Mouse (Mus musculus) telencephalon, adult 2 months (tissue): ENCODE results near the gene Pacs2.

ENCODE experiments used
- DNase-seq: peaks from one replicate; pipeline ENCODE4 v3.0.0-alpha.2; 2011; ENCODE audit warnings: low read depth, low spot score

Gene Pacs2

DNA sequence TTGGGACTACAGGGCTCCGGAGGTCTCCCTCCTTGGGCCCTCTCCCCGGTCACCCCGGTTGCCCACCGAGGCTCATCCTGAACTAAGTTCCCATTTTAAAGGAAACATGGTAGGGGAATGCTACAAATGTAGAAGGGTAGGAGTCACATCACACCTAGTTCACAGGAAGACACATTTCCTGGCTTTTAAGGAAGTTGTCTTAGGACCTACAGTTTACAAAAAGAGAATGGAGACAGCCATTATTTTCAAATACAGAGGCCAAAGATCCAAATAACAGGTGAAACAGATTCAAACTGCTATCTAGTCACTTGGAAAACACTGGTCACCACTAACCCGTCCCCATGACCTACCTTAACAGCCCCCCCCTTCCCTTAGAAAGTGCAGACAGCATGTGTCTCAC is 1.9 kb upstream of the Pacs2 start:
- no peak for DNase-seq

DNA sequence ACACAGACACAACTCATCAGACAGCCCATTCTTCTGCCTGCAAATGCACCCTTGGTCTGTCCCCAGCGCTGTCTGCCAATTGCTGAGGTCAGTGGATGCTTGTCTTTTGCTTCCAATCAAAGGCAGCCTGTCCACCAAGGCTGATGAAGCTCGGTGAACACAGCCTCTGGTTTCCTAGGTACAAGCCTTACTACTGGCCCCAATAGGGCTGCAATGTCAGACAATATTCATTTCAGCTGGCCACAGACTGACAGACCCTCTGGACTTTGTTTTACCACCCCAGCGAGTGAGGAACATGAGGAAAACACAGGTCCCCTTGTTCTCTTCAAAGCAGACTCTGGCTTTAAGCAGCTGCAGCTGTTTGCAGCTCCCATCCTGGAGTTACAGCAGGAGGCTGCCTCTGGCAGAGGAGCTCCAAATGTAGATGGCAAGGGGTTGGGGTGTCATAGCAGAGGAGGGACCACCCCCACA is 1.3 kb upstream of the Pacs2 start:
- peak; percentile 87 for DNase-seq

DNA sequence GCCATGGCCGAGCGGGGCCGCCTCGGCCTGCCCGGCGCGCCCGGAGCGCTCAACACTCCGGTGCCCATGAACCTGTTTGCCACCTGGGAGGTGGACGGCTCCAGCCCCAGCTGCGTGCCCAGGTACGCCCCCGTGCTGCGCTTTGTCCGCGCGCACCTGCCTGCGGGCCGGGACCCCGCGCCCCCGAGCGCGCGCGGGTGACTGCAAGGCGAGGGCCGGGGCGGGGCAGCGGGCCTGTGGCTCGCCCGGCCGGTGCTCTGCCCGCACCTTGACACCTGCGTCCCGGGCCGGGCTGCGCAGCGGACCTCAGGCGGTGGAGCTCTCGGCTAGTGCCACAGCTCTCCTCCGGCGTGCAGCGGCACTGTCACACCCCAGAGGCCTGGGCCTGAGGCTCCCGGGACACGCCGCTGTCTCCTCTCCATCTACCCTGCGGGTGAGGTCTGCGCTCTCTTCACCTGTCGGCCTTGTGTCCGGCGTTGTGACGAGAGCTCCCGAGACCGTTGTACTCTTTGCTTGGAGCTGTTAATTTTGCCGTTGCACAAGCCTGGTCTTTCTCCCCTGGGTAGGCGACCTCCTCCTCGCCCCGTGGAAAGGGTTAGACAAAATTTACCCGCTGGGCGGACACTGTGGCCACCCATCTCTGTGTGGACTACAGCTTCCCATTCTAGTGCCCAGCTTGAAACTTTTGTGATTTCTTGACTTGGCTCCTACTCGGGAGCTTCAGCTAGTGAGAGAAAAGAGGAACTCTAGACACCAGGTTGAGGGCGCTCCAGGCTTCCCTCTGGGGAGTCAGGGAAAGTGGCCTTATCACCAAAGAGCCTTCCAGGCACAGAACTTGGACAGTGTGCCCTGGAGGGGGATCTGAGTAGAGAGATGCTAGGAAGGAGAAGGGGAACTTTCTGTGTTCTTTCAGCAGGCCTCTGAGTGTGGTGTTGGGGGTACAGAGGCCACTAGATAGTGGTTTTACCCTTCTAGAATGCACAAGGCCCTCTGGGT is 551 bp downstream of the Pacs2 start:
- DNase-seq, result no peak

DNA sequence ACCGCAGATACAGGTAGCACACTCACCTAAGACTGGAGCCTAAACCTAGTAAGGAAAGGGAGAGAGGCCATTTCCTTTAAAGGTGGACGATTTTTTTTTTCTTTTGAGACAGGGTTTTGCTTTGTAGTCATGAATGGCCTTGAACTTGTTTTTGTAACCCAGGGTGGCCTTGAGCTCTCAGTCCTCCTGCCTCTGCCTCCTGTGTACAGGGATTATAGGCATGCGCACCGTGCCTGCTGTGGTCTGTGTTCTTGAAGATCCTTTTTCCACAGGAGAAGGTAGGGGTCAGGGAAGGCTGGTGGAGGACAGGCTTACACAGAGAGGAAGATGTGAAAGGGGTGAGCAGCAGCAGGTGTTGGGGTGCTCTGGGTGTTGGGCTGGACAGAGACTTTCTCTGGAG is 1.6 kb downstream of the Pacs2 start:
- no peak for DNase-seq

DNA sequence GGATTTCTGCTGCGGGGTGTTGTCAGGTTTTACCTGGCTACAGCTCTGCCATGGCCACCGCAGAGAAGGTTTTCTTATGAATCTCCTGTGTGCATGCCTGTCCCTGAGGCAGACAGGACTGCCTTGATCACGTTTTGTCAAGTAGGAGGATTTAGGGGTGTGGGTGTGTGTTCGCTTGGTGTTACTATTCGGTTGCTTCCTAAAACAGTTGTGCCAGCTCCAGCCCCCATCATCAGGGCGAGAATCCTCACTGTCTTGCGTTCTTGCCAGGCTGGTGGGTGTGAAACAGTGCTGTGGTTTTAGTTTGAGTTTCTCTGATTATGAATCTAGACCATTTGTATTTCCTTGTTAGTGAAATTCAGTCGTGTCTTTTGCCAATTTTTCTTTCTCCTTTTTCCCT is 2.7 kb downstream of the Pacs2 start:
- peak; percentile 91 for DNase-seq

DNA sequence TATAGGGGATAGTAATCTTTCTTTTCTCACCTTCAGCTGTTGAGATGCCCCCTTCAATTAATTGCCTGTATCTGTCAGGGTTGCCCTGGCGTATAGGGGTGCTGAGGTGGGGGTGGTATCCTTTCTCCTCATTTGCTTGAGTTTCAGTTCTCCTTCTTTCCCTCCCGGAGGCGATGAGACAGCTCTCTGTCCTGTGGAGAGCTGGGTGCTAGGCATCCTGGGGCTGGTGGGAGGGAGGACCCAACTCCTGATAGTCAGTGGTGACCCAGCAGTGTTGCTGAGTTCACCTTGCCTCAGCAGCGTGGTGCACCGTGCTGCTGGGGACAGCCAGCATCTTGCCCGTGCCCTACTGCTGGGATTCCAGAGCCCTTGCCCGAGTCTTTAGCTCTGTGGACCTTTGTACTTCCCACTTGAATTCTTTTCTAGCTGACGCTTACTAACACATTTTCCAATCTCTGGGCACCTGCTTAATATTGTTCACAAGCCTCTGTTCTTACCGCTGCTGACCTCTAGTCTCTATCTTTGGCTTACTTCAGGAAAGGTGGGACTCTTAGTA is 3.2 kb downstream of the Pacs2 start:
- DNase-seq, result no peak

DNA sequence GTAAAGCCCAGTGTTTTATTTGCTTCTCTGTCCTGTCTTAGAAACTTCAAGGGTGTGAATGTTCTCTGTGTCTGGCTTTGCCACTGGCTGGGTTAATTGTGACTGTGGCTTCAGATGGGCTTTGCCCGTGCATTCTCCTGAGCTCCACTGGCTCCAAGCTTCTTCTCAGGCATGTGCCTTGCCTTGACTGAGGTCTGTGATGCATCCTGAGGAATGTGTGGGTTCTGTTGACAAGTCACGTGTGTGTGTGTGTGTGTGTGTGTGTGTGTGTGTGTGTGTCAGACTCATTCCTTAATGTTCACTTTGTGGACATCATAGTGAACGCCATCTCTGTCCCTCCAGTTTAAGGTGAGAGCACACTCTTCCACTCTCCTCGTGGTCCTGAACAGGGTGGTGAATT is 4.5 kb downstream of the Pacs2 start:
- no peak for DNase-seq

DNA sequence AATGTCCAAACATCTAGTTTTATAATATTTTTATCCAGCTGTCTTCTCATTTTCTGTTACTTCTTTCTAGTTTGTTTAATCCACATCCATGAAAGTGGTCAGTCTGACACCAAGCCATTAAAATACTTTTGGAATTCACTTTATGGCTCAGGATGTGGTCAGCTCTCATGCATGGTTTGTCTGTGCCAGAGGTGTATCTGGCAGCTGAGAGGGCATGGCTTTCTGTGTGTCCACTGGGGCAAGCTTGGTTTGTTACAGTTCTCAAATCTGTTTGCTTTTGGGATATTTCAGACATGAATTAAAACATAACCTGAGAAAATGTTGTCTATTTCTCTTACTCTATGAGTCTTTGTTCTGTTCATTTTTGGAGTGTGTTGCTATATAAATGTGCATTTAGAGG is 7.2 kb downstream of the Pacs2 start:
- DNase-seq, result no peak

DNA sequence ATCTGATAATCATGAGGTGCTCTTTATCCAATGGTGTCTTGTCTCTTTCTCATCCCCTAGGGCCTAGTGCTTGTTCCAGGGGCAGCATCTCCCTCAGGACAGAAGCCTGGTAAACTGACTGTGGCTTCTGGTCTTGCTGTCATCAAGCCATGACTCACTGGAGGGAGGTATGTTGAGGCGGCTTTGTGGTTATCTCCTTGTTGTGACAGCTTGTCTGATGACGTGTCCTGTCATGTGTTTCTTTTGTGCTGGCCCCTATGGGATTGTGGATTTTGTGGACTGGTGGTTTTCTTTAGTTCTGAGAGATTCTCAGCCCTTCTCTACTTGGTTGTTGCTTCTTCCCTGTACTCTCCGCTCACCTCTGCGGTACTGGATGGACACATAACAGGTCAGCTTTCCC is 8.8 kb downstream of the Pacs2 start:
- DNase-seq, result no peak

DNA sequence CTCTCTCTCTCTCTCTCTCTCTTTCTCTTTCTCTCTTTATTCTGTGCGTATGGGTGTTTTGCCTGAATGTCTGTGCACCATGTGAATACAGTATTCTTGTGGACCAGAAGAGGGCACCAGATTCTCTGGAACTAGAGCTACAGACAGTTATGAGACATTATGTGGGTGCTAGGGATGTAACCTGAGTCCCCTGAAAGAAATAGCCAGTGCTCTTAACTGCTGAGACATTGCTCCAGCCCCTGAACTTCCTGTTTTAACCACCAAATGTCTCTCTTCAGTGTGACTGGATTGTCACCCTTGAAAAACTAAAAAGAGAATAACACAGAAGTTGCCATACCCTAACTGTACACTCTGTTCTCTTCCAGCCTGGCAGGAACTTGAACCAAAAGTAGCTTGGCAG is 12.2 kb downstream of the Pacs2 start:
- no peak for DNase-seq

DNA sequence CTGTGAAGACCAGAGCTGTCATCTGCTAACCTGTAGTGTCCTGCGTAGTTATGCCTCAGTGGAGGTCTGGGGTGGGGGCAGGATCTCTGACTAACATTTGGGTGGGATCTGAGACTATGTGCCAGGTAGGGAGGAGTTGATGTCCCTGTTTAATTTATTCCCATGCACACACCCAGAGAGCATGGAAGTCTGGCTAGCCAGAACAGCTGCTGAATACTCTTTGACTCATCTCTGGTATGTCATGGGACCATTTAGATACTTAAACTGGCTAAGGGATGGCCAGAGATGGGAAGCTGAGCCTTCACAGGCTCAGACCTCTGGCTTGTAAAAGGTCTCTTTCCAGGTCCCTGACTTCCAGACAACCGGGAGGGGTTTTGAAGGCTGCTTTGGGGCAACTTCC is 13.2 kb downstream of the Pacs2 start:
- no peak for DNase-seq

DNA sequence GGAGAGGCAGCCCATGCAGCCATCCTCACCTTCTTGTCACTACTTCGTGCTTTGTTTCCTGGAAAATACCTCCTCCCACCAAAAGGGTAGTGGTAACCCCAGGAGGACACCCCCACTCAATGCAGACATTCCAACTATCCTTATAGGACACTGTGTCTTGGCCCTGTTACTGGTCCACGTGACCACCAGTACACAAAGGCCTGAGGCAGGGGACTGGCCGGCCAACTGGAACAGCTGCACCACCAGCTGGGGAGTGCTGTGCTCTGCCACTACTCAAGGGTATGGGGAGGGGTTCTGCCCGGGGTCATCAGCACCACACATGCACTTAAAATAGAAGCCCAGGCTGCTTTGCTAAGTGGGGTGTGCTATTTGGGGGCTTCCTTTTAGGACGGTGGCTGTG is 13.8 kb downstream of the Pacs2 start:
- DNase-seq, result no peak

DNA sequence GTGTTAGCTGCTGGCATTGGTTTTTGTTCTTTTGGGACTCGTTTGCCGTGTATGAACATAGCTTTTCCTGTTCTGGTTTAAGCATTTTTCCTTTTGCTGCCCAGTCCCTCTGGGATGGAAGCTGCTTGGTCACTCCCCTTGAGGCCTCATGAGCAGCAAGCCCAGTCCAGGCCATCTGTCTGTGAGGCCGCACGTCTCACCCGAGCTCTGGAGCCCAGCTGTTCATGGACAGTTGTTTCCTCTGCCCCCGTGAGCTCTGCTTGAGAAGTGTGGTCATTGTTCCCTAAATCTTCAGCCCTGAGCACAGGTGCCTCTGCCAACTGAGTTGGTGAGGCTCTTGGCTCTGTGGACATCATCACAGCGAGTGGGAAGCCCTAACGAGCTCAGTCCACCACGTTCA is 14.6 kb downstream of the Pacs2 start:
- DNase-seq, result no peak

DNA sequence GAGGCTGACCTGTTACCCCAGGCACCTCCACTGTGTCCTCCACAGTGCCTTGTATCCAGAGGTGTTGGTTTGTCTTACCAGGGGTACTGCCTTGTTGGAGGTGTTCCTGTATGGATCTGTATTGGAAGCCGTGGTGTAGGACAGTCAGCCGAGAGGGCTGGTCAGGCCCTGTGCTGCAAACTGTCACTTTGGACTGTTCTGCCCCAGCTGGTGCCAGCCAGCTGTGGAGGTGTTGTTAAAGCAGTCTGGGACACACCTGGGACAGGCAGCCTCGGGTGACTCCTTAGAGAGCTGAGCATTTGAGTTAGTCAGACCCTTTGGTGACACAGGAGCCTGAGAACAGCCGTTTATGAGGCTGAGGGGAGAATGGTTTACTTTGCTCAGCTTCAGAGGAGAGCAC is 15.7 kb downstream of the Pacs2 start:
- DNase-seq, result no peak

DNA sequence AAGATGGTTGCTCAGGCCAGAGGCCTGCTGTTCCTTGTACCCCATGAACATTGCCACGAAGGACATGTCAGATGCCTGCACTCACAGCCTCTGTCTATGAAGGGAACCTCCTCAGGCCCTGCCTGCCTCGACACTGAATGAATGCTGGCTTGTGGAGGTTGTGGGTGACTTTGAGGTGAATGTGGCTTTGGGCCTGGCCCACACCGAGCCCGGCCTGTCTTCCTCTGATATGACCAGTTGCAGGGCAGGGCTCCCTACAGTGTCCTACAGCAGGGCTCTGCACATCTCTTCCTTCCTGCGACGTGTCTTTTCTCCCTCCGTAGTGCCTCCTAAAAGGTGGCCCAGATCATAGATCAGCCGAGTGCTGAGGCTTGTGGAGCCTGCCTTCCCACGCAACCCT is 16.7 kb downstream of the Pacs2 start:
- DNase-seq, result no peak

DNA sequence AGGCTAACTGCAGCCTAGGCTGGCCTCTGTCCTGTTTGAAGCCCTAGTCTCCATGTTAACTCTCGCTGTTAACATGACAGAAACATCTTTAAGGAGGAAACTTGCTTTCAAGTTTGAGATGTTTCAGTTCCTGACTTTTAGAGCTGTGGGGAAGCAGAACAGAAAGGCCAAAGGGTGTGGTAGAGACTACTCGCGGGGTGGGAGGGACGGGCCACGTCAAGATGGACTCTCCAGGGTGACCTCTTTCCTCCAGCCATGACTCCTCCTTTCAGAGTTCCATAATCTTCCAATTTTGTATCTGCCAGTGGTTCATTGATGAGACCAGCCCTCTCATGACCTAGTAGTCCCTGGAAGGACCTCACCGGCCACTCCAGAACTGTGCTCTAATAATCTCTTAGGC is 17.1 kb downstream of the Pacs2 start:
- DNase-seq, result no peak

DNA sequence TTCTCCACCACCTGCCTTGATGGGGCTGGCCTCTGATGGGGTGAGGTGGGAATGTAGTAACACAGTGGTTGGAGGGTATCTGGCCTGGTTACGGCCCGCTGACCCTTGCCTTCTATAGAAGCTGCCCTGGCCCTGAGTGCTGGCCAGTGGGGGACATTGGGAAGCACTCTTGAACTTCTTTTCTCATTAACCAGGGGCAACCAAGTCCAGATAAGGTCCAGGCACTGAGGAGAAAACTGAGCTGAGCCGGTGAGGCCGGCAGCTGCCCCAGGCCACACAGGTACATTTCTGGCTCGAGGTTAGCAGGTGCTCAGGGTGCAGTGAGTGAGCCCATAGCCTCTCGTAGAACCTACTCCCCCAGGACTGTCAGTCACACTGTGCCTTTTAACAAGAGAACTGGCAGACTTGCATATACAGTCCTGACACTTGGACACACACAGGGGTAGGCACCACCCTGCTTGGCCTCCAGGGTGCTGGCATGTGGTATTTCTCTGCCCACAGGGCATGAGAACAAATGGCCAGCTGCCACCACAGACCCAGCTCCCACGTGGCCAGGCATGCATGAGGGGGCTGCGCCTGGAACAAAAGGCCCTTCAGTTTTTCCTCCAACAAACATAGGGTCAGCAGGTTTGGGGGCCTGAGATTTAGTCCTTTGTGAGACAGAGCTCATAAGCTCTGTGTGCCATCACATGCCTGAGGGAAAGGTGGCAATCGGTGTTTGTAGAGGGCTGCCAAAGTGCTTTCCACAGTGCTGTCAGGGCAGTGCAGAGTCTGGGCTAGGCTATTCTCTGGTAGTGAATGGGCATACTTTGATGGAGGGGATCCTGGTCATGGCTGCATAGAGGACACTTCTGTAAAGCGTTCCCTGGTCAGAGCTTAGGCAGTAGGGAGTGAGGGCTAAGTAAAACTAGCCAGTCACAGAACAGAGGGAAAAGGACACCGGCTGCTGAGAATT is 18.3 kb downstream of the Pacs2 start:
- DNase-seq, result no peak

DNA sequence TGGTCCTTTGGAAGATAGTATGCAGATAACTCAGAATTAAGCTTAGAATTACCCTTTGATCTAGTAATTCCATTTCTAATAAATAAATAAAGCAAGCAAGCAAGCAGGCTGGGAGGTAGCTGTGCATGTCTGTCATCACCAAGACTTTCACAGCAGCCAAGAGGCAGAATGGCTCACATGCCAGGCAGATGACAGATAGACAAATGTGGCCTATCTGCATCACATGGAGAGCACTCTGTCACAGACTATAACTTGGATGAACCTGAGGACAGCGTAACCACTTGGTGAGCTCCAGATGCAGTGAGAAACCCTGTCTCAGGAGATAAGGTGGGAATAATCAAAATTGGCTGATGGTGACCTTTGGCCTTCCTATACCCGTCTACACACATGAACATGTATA is 20.8 kb downstream of the Pacs2 start:
- no peak for DNase-seq

DNA sequence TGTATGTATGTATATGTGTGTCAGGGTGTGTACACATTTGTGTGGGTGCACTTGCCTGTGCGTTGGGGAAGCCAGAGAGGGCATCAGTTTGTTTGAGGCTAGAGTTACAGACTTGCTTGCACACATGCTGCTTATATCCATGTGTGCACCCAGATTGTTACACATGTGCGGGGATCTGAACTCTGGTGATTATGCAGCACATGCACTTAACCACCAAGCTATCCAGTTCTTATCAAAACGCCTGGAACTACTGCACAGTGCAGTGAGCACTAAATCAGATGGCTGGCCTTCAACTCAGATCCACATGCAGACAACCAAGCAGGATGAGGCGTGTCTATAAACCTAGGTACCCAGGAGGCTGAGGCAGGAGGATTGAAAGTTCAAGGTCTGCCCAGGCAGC is 22.7 kb downstream of the Pacs2 start:
- DNase-seq, result no peak

DNA sequence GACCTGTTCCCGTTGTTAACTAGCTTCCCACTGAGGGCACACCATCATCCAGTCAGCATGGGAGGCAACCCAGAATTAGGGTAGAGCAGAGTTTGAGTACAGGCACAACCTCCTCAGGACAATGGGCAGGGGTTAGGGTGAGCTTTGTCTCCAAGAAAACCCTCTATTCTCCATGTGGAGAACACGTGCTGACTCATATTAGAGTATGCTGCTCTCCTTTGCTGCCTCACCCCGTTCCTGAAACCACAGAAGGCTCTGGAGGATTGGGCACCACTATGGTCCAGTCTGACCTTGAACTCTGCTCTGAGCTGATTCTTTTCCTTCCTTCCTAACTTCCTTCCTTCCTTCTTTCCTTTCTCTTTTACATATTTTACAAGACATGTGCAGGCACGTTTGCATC is 24.1 kb downstream of the Pacs2 start:
- DNase-seq, result no peak

DNA sequence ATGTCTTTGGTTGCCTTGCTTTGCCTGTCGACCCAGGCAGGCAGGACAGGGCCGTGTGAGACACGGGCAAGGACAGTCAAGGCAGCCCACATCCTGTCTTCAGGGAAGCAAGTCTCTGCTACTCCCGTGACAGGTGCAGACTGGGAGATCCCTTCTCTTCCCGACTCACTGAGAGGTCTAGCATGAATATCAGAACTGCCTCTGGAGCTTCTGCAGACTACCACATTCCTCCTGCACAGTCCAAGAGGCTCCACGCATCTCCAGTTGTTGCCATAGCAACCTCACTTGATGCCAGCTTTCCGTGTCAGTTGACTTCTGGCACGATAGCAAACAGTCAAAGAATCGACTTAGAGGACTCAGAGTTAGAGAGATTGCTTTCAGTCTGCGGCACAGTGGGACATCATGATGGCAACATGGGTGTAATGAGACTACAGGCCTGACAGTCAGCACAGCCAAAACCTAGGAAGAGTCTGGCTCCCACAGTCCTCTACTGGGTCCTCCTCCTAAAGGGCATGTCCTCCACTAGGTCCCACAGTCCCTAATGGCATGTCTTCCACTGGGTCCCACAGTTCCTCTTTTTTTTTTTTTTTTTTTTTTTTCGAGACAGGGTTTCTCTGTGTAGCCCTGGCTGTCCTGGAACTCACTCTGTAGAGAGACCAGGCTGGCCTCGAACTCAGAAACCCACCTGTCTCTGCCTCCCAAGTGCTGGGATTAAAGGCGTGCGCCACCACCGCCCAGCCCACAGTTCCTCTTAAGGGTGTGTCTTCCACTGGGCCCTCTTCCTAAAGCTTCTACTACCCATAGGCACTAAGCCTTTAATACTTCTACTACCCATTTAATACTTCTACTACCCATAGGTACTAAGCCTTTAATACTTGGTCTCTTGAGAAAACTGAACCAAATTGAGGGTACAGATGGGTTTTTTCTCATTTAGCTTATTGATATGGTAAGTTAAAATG is 27.5 kb downstream of the Pacs2 start:
- DNase-seq, result peak; percentile 74
